Comparison of ENCODE assay signal across 12 mouse cellular contexts in the genomic region with DNA sequence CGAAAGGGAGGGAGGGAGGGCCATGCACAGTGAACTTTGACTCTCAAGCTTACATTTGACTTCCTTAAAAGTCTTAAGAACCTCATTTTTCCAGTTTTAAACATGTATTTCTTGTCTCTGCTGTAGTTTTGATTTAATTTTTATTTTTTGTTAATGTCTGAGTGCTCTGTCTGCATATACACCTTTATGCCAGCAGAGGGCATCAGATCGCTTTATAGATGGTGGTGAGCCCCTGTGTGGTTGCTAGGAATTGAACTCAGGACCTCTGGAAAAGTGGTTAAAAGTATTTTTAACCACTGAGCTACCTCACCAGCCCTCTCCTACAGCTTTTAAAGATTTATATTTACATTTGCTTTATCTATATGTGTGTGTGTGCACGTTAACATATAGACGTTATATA.
DNase-seq lines count a peak whose midpoint lies in the region; ATAC-seq and TF ChIP-seq lines count a peak whose summit lies in the region.
"Had no signal": no experiment of that assay in that cellular context is flagged by ENCODE, and none has a peak within 500 bp of the region (broad histone marks: within the 10 kb centered on the region; RNA-seq: fewer than 3 reads in every experiment).

No protein-coding gene starts in this region.

- ATAC-seq in liver, embryonic 14.5 days (ENCODE audit: insufficient read depth), result no peak
- ATAC-seq in Patski, result no peak

- no peaks in the 10 kb centered on the region for H3K36me3 ChIP-seq in liver, embryonic 14.5 days (replicated peaks; ENCODE audit: control insufficient read depth, insufficient read depth, low read depth)
- H3K36me3 ChIP-seq: embryonic facial prominence, embryonic 13.5 days; hindbrain, embryonic 12.5 days; limb, embryonic 10.5 days had no signal

- no peaks in the 10 kb centered on the region for H3K4me1 ChIP-seq in liver, embryonic 14.5 days (replicated peaks; ENCODE audit: control insufficient read depth in 2 of 2, insufficient read depth in 2 of 2, low read length in 1 of 2)
- H3K4me1 ChIP-seq: hindbrain, embryonic 12.5 days had no signal

- no peak overlapping the region for H3K4me2 ChIP-seq in liver, embryonic 14.5 days (ENCODE audit: low read depth)
- H3K4me2 ChIP-seq: embryonic facial prominence, embryonic 13.5 days; hindbrain, embryonic 12.5 days had no signal

- WGBS in liver, embryonic 14.5 days (ENCODE audit: insufficient replicate concordance), result 65% methylated on average over 4 of the region's 4 CpGs

- CTCF ChIA-PET in Patski (lab: Charles Lee), result interaction anchor here (0.6 to 2.1 kb wide), 15 partner anchors 9 to 1197 kb away, joined by 3 to 10 read pairs (median 3); no protein-coding TSS in a partner anchor

- no peak for TF ChIP-seq EP300 in liver, embryonic 14.5 days (IDR thresholded peaks at IDR 0.05; ENCODE audit: low read depth)

- no peak overlapping the region for H3K27ac ChIP-seq in gastrocnemius, adult 2 months
- no peak overlapping the region for H3K27ac ChIP-seq in liver, embryonic 14.5 days
- H3K27ac ChIP-seq: embryonic facial prominence, embryonic 13.5 days; hindbrain, embryonic 12.5 days; limb, embryonic 10.5 days had no signal

- intact Hi-C loops in gastrocnemius, adult 2 months (cut with DNase I), result loop anchor here (5.0 kb wide), 1 partner anchor 407 kb away; no protein-coding TSS in a partner anchor

- POLR2A ChIA-PET in Patski (lab: Charles Lee), result no interaction called here

- no peak overlapping the region for H3K4me3 ChIP-seq in gastrocnemius, adult 2 months
- H3K4me3 ChIP-seq in liver, embryonic 14.5 days (ENCODE audit: insufficient read depth in 1 of 2, low read depth in 2 of 2, low read length in 2 of 2), result no peak overlapping the region
- H3K4me3 ChIP-seq: embryonic facial prominence, embryonic 13.5 days; hindbrain, embryonic 12.5 days; limb, embryonic 10.5 days had no signal

- TF ChIP-seq CTCF in gastrocnemius, adult 2 months (IDR thresholded peaks at IDR 0.05), result peak; percentile 71
- peak; percentile 55; the same call in 1 of the 2 replicates for TF ChIP-seq CTCF in liver, embryonic 14.5 days (IDR thresholded peaks at IDR 0.05; ENCODE audit: low read depth)
- TF ChIP-seq CTCF in Patski (IDR thresholded peaks at IDR 0.05), result peak; percentile 70

- no peak overlapping the region for H3K9ac ChIP-seq in liver, embryonic 14.5 days (replicated peaks)
- H3K9ac ChIP-seq: embryonic facial prominence, embryonic 13.5 days; hindbrain, embryonic 12.5 days had no signal

- DNase-seq in gastrocnemius, adult 2 months, result no peak
- no peak for DNase-seq in gastrocnemius, postnatal 25 days
- DNase-seq in liver, embryonic 14.5 days (ENCODE audit: low read depth in 3 of 3, low spot score in 3 of 3), result no peak
- DNase-seq in liver (no peak), 416B (ENCODE audit: low read depth) (peak; percentile 38), Patski (ENCODE audit: low read depth, low spot score) (no peak)
- no peak for DNase-seq in cerebellum, adult 11 months
- DNase-seq in frontal cortex, postnatal 14 days (ENCODE audit: low spot score in 2 of 2), result no peak
- DNase-seq: thymus, postnatal 36 days had no signal

- no peaks in the 10 kb centered on the region for H3K9me3 ChIP-seq in liver, embryonic 14.5 days (ENCODE audit: control insufficient read depth, low read length)
- H3K9me3 ChIP-seq: embryonic facial prominence, embryonic 13.5 days; hindbrain, embryonic 12.5 days; limb, embryonic 10.5 days had no signal

- in situ Hi-C loops in Patski (cut with MboI; ENCODE audit: low pct_unique_long_range_greater_than_20kb), result loop anchor here (10.0 kb wide), 1 partner anchor 404 kb away; no protein-coding TSS in a partner anchor

- no peaks in the 10 kb centered on the region for H3K27me3 ChIP-seq in liver, embryonic 14.5 days (ENCODE audit: control insufficient read depth, insufficient read depth, low read length)
- H3K27me3 ChIP-seq in Patski, result no peaks in the 10 kb centered on the region
- H3K27me3 ChIP-seq: embryonic facial prominence, embryonic 13.5 days; hindbrain, embryonic 12.5 days had no signal
